Mouse (Mus musculus) liver, embryonic 11.5 days (tissue): ENCODE measurements at regions not wholly inside any gene's neighbourhood (a gene's known extent, or its start where the extent isn't known, plus 50 kb on each side); places are given as distances from the start of the nearest gene placed in this dataset.

Experiments used
- ATAC-seq: fragments of 200-750 bp; cut with Nextera tagmentation; replicated peaks from 2 replicates; pipeline ENCODE4 v1.8.0; 2017; ENCODE audit warnings: moderate number of reproducible peaks, mild to moderate bottlenecking, moderate TSS enrichment, moderate library complexity; ENCODE audit not compliant: low FRiP score
- DNase-seq: peaks from one replicate; pipeline ENCODE4 v3.0.0-alpha.2; 2017; ENCODE audit warnings: low spot score
- H3K27ac ChIP-seq: fragments of 300-500 bp; sonication (generic); 2 replicates; pipeline ENCODE4 v1.5.1; 2014; ENCODE audit warnings: mild to moderate bottlenecking, low read depth, low read length, control low read depth
- H3K27me3 ChIP-seq: fragments of 300-500 bp; sonication (generic); replicated peaks from 2 replicates; pipeline ENCODE4 v1.6.1; 2014; ENCODE audit warnings: low read length, mixed read lengths; ENCODE audit not compliant: control insufficient read depth, insufficient read depth
- H3K36me3 ChIP-seq: fragments of 300-500 bp; sonication (generic); 2 replicates; pipeline ENCODE4 v1.6.1; 2014; ENCODE audit warnings: mild to moderate bottlenecking, low read length, moderate library complexity, mixed read lengths; ENCODE audit not compliant: control insufficient read depth, insufficient read depth
- H3K4me1 ChIP-seq: fragments of 300-500 bp; sonication (generic); replicated peaks from 2 replicates; pipeline ENCODE4 v1.6.1; 2014; ENCODE audit warnings: low read length, mixed read lengths; ENCODE audit not compliant: control insufficient read depth, insufficient read depth
- H3K4me2 ChIP-seq: fragments of 300-500 bp; sonication (generic); 2 replicates; pipeline ENCODE4 v1.6.1; 2014; ENCODE audit warnings: mild to moderate bottlenecking, control low read depth, moderate library complexity
- H3K4me3 ChIP-seq: fragments of 300-500 bp; sonication (generic); 2 replicates; pipeline ENCODE4 v1.5.1; 2014; ENCODE audit warnings: low read depth, low read length, control low read depth
- H3K9ac ChIP-seq: fragments of 300-500 bp; sonication (generic); 2 replicates; pipeline ENCODE4 v1.6.1; 2014; ENCODE audit warnings: low read depth, low read length, control low read depth
- H3K9me3 ChIP-seq: fragments of 300-500 bp; sonication (generic); 2 replicates; pipeline ENCODE4 v1.6.1; 2016; ENCODE audit warnings: low read length, inconsistent platforms, mixed read lengths; ENCODE audit not compliant: control insufficient read depth
- WGBS: fragments of 180-500 bp; shearing (Covaris S2); extraction: QIAGEN DNeasy Blood & Tissue Kit; methylation state at CpG from one replicate; pipeline ENCODE4 v1.1.7; 2014; 5-methylcytosine and 5-hydroxymethylcytosine counted together

GRCm38 (mm10) chr4:82089657-82090056, 615.9 kb downstream of the Nfib start:
- Histone ChIP-seq H3K27me3 (no peaks in the 10 kb centered on the region), H3K4me2 (no peak overlapping the region), H3K36me3 (no peaks in the 10 kb centered on the region), H3K4me3 (no peak overlapping the region), H3K9ac (no peak overlapping the region), H3K9me3 (no peaks in the 10 kb centered on the region), H3K4me1 (no peaks in the 10 kb centered on the region), H3K27ac (no peak overlapping the region)
- no peak for DNase-seq
- ATAC-seq, result no peak
- WGBS, result 86% methylated on average over 5 of the region's 5 CpGs

- Histone ChIP-seq H3K4me1 (no peaks in the 10 kb centered on the region), H3K4me3 (no peak overlapping the region), H3K9ac (no peak overlapping the region), H3K4me2 (no peak overlapping the region), H3K36me3 (no peaks in the 10 kb centered on the region), H3K27ac (no peak overlapping the region), H3K9me3 (no peaks in the 10 kb centered on the region), H3K27me3 (no peaks in the 10 kb centered on the region)
- ATAC-seq, result no peak
- DNase-seq, result no peak
- WGBS, result 83% methylated on average over 2 of the region's 2 CpGs
Observed at GRCm38 (mm10) chr4:82083519-82083918, 622.0 kb downstream of the Nfib start.

GRCm38 (mm10) chr4:82068050-82068449, 625.4 kb upstream of the Mpdz start:
- ATAC-seq (no peak), DNase-seq (no peak)
- H3K27ac ChIP-seq, result no peak overlapping the region
- H3K36me3 ChIP-seq, result no peaks in the 10 kb centered on the region
- no peaks in the 10 kb centered on the region for H3K27me3 ChIP-seq
- H3K4me2 ChIP-seq, result no peak overlapping the region
- H3K4me3 ChIP-seq, result no peak overlapping the region
- WGBS, result 50% methylated on average over 3 of the region's 3 CpGs
- H3K4me1 ChIP-seq, result no peaks in the 10 kb centered on the region
- H3K9me3 ChIP-seq, result no peaks in the 10 kb centered on the region
- no peak overlapping the region for H3K9ac ChIP-seq

- DNase-seq (no peak), ATAC-seq (no peak)
- Histone ChIP-seq H3K9ac (no peak overlapping the region), H3K27me3 (no peaks in the 10 kb centered on the region), H3K36me3 (no peaks in the 10 kb centered on the region), H3K4me1 (no peaks in the 10 kb centered on the region), H3K27ac (no peak overlapping the region), H3K4me3 (no peak overlapping the region), H3K9me3 (no peaks in the 10 kb centered on the region), H3K4me2 (no peak overlapping the region)
- 68% methylated on average over 14 of the region's 14 CpGs for WGBS
Observed at GRCm38 (mm10) chr4:82065641-82066358, 623.2 kb upstream of the Mpdz start.

GRCm38 (mm10) chr4:82062726-82063125, 620.1 kb upstream of the Mpdz start:
- Histone ChIP-seq H3K27ac (no peak overlapping the region), H3K4me2 (no peak overlapping the region), H3K4me3 (no peak overlapping the region), H3K9ac (no peak overlapping the region), H3K27me3 (no peaks in the 10 kb centered on the region), H3K9me3 (no peaks in the 10 kb centered on the region), H3K36me3 (no peaks in the 10 kb centered on the region), H3K4me1 (no peaks in the 10 kb centered on the region)
- no peak for DNase-seq
- no peak for ATAC-seq
- 55% methylated on average over 5 of the region's 5 CpGs for WGBS

GRCm38 (mm10) chr4:82056671-82057070, 614.1 kb upstream of the Mpdz start:
- no peak overlapping the region for H3K4me2 ChIP-seq
- no peak for ATAC-seq
- no peak overlapping the region for H3K9ac ChIP-seq
- DNase-seq, result no peak
- no peaks in the 10 kb centered on the region for H3K4me1 ChIP-seq
- no peak overlapping the region for H3K4me3 ChIP-seq
- H3K27ac ChIP-seq, result no peak overlapping the region
- no peaks in the 10 kb centered on the region for H3K36me3 ChIP-seq
- 73% methylated on average over 1 of the region's 1 CpGs for WGBS
- H3K27me3 ChIP-seq, result no peaks in the 10 kb centered on the region
- no peaks in the 10 kb centered on the region for H3K9me3 ChIP-seq

- ATAC-seq (no peak), DNase-seq (no peak)
- Histone ChIP-seq H3K4me3 (no peak overlapping the region), H3K4me2 (no peak overlapping the region), H3K36me3 (no peaks in the 10 kb centered on the region), H3K27me3 (no peaks in the 10 kb centered on the region), H3K4me1 (no peaks in the 10 kb centered on the region), H3K9me3 (no peaks in the 10 kb centered on the region), H3K27ac (no peak overlapping the region), H3K9ac (no peak overlapping the region)
- WGBS, result 100% methylated on average over 2 of the region's 2 CpGs
Observed at GRCm38 (mm10) chr4:82048171-82048570, 605.6 kb upstream of the Mpdz start.

- no peak for ATAC-seq
- WGBS, result 72% methylated on average over 1 of the region's 1 CpGs
- H3K27ac ChIP-seq, result no peak overlapping the region
Observed at GRCm38 (mm10) chr4:82037473-82037872, 594.9 kb upstream of the Mpdz start.

GRCm38 (mm10) chr4:82035074-82035703, 592.6 kb upstream of the Mpdz start:
- 44% methylated on average over 3 of the region's 3 CpGs for WGBS
- no peak overlapping the region for H3K4me3 ChIP-seq
- no peak overlapping the region for H3K9ac ChIP-seq
- ATAC-seq (no peak), DNase-seq (no peak)
- H3K27ac ChIP-seq, result no peak overlapping the region
- no peaks in the 10 kb centered on the region for H3K36me3 ChIP-seq
- H3K27me3 ChIP-seq, result no peaks in the 10 kb centered on the region
- no peaks in the 10 kb centered on the region for H3K4me1 ChIP-seq
- H3K4me2 ChIP-seq, result no peak overlapping the region
- no peaks in the 10 kb centered on the region for H3K9me3 ChIP-seq

More at GRCm38 (mm10) chr4:82037473-82037872, 594.9 kb upstream of the Mpdz start:
- DNase-seq, result no peak
- H3K27me3 ChIP-seq, result no peaks in the 10 kb centered on the region
- no peak overlapping the region for H3K4me2 ChIP-seq
- no peak overlapping the region for H3K4me3 ChIP-seq
- H3K9ac ChIP-seq, result no peak overlapping the region
- no peaks in the 10 kb centered on the region for H3K9me3 ChIP-seq
- H3K36me3 ChIP-seq, result no peaks in the 10 kb centered on the region
- no peaks in the 10 kb centered on the region for H3K4me1 ChIP-seq
